Mouse (Mus musculus) hindbrain, postnatal 0 days (tissue): Measurements from ENCODE around the gene Fam124a. TPM values are rescaled to one million over a fixed set of nuclear protein-coding genes. Genes with fewer than 3 reads are reported as not detected.
A peak's percentile ranks its signal among the peaks of the same experiment; 100 is the strongest.
"Not testable (repeated sequence)": the region's sequence is repeated elsewhere in the genome, so short reads cannot be mapped to it uniquely, and the experiment has no call there.

Experiments
- ATAC-seq: fragments of 200-750 bp; cut with Nextera tagmentation; 2 replicates; pipeline ENCODE4 v1.8.0; 2017; ENCODE audit warnings: mild to moderate bottlenecking, moderate TSS enrichment, moderate library complexity
- DNase-seq: peaks from one replicate; pipeline ENCODE4 v3.0.0-alpha.2; 2015; ENCODE audit warnings: low spot score
- H3K27ac ChIP-seq: fragments of 300-500 bp; sonication (generic); 2 replicates; pipeline ENCODE4 v1.5.1; 2014; ENCODE audit warnings: mild to moderate bottlenecking
- H3K27me3 ChIP-seq: fragments of 300-500 bp; sonication (generic); 2 replicates; pipeline ENCODE4 v1.6.1; 2014; ENCODE audit warnings: low read length, mixed read lengths; ENCODE audit not compliant: insufficient read depth
- H3K36me3 ChIP-seq: fragments of 300-500 bp; sonication (generic); 2 replicates; pipeline ENCODE4 v1.6.1; 2014; ENCODE audit warnings: low read length, mixed read lengths; ENCODE audit not compliant: insufficient read depth
- H3K4me1 ChIP-seq: fragments of 300-500 bp; sonication (generic); 2 replicates; pipeline ENCODE4 v1.6.1; 2014; ENCODE audit warnings: antibody characterized with exemption, low read length, mixed read lengths; ENCODE audit not compliant: insufficient read depth
- H3K4me2 ChIP-seq: fragments of 300-500 bp; sonication (generic); 2 replicates; pipeline ENCODE4 v1.6.1; 2014; ENCODE audit warnings: low read depth, mild to moderate bottlenecking, low read length, moderate library complexity, mixed read lengths
- H3K4me3 ChIP-seq: fragments of 300-500 bp; sonication (generic); 2 replicates; pipeline ENCODE4 v1.5.1; 2014; ENCODE audit warnings: low read length
- H3K9ac ChIP-seq: fragments of 300-500 bp; sonication (generic); replicated peaks from 2 replicates; pipeline ENCODE4 v1.6.1; 2014; ENCODE audit warnings: mild to moderate bottlenecking, low read length, moderate library complexity, mixed read lengths
- H3K9me3 ChIP-seq: fragments of 300-500 bp; sonication (generic); 2 replicates; pipeline ENCODE4 v1.6.1; 2016; ENCODE audit warnings: low read length, mixed read lengths
- CTCF ChIP-seq: IDR thresholded peaks from 2 replicates; pipeline ENCODE4 v1.5.1; 2016; ENCODE audit warnings: antibody characterized with exemption, control low read depth, low read depth
- WGBS: fragments of 180-500 bp; shearing (Covaris S2); extraction: QIAGEN DNeasy Blood & Tissue Kit; methylation state at CpG from one replicate; pipeline ENCODE4 v1.1.7; 2014; 5-methylcytosine and 5-hydroxymethylcytosine counted together
- polyA plus RNA-seq: library from polyadenylated mRNA; unstranded; fragments of >200 nt; fragmentation: Nextera tagmentation; extraction: Ambion mirVana; gene quantifications from 2 replicates; pipeline ENCODE4 v1.2.1, GENCODE M21; 2015
- total RNA-seq: library from RNA; depleted of rRNA; stranded (reverse); fragments of >200 nt; gene quantifications from 2 replicates; pipeline ENCODE4 v1.2.3, GENCODE M21; 2014

The Fam124a gene
- total and polyA plus RNA-seq, 2 experiments from 2014 or later: 31.3 to 41.2 TPM

DNA sequence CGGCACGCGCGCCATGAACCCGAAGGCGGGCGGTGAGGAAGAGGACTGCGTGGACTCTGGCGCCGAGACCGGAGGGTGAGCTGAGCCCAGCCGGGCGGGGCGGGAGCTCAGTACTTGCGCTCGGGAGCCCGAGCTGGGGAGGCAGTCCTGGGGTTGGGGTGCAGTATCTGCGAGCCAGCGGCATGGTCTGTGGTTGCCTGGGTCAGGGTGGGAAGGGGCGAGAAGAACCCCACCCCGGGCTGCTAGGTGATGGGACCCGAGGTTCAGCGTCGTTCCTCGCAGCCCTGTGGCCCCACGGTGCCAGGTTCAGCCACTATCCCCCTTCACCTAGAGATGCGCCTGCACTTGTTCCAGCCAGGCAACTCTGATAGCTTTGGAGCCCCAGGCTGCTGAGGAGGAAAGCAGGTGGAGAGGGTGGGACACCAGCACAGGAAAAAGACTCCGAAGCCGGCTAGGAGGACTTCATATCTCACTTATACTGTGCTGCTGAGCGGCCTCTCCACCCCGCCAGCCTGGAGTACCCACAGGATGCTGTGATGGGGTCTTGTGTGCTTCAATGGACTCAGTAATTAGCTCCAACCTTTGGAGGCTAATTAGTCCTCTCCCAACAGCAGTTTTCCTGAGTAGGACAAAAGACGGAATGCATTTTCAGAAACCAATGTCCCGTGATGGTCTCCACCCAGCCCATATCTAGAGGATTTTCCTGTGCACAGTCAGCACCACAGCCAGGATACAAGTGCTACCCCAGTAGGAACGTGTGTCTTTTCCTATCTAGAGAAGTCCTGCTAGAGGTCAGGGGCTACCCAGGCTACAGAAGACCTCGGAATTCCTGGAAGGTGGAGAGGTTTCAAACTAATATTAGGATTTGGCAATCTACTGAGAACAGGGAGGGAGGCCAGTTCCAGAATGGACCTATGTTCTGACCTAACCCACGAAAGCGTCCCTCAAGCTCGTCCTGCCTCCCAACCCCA lies 588 bp downstream of the Fam124a start:
- no peaks in the 10 kb centered on the region for H3K9me3 ChIP-seq
- DNase-seq: peak; percentile 32
- TF ChIP-seq CTCF: no peak
- H3K36me3 ChIP-seq: no peaks in the 10 kb centered on the region
- H3K4me3 ChIP-seq: peak overlapping the region; percentile 80
- H3K4me2 ChIP-seq: peak overlapping the region; percentile 87
- peak overlapping the region; percentile 78 for H3K9ac ChIP-seq
- peak overlapping the region; percentile 69 for H3K27ac ChIP-seq
- WGBS: 7% methylated on average over 38 of the region's 38 CpGs
- peak; percentile 39 for ATAC-seq
- peaks cover 24% of the 10 kb centered on the region for H3K4me1 ChIP-seq
- H3K27me3 ChIP-seq: no peaks in the 10 kb centered on the region

DNA sequence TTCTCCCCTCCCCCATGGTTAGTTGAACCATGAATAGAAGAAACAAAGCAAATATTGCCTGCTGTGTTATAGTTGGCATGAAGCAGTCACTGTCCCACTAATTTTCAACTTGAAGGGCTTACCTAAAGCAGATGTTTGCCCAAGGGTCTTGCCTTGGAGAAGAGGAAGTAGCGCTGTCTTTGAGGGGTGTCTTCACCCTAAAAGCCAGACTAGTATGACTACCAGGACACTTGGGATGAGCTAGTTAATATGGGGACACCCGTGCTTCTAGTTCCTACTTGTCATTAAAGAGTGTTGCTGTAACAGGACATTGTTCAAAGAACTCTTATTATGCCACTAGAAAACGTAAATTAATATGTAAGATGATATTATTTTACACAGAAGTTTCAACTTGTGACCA lies 1.6 kb downstream of the Fam124a start:
- no peak for TF ChIP-seq CTCF
- H3K4me1 ChIP-seq: peaks cover 30% of the 10 kb centered on the region
- WGBS: 81% methylated on average over 3 of the region's 3 CpGs

DNA sequence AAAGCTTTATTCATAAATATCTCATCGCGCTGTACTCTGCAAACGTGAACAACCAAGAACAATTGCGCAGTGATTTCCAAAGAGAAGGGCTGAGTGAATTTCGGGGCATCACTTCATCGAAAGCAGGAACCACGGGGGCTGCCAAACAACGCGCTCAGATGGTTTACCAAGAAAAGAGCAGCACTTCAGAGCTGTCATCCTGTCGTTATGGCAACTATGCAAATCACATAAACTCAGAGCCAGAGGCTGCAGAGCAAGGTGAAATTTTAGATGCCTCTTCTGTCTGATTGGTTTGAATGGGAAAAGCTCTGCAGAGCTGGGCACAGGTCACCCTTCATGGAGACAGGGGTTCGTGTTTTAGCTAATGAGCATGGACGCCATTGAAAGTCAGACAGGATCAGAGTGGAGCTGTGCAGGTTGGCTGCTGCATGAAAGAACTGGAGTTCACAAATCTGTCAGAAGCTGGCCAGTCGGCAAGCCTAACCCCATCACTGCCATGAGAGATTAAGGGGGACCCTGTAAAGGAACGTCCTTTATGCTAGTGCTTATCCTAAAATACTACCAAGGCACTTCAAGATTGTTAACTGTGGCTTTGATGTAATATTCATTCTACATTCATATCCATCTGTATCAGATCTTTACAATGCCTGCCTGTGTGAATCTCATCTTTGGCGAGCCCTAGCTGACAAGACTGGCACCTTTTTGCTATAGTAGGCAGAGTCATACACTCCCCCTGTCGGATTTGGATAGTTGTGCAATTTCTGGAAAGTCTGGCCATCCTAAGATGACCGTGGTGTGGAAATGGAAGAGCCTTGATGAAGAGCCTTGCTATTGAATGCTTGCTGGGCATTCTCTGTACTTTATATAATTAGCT lies 6.6 kb downstream of the Fam124a start:
- WGBS: 24% methylated on average over 17 of the region's 17 CpGs
- TF ChIP-seq CTCF: peak; percentile 55
- H3K27me3 ChIP-seq: no peaks in the 10 kb centered on the region
- DNase-seq (peak; percentile 73), ATAC-seq (peak; percentile 73)
- peak overlapping the region; percentile 64 for H3K27ac ChIP-seq
- no peaks in the 10 kb centered on the region for H3K36me3 ChIP-seq
- no peak overlapping the region for H3K4me3 ChIP-seq
- H3K9me3 ChIP-seq: no peaks in the 10 kb centered on the region
- peak overlapping the region; percentile 40 for H3K4me2 ChIP-seq
- peaks cover 20% of the 10 kb centered on the region for H3K4me1 ChIP-seq
- H3K9ac ChIP-seq: no peak overlapping the region

More for the DNA sequence above, 1.6 kb downstream of the Fam124a start:
- Histone ChIP-seq H3K27ac (no peak overlapping the region), H3K9ac (no peak overlapping the region), H3K4me3 (peak overlapping the region; percentile 80), H3K27me3 (no peaks in the 10 kb centered on the region), H3K9me3 (no peaks in the 10 kb centered on the region), H3K36me3 (no peaks in the 10 kb centered on the region), H3K4me2 (peak overlapping the region; percentile 87)
- ATAC-seq (no peak), DNase-seq (no peak)

DNA sequence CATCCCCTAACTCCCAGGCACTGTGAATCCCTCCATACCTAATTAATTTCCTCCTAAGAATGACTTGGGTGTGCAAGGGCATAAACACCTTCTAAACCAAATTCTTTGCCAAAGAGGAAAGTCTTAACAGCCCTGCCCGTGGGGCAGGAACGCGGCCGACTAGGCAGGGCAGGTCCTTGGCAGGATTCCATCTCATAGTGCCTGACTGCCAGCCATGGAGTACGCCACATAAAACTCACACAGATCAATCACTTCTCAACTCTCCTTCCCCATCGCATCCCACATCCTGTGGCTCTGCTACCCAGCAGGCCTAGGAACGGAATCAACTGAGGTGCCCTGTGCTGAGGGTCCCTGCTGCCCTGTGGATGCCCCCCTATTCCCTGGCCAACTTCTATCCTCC lies 8.1 kb downstream of the Fam124a start:
- peaks cover 10% of the 10 kb centered on the region for H3K4me1 ChIP-seq
- 50% methylated on average over 7 of the region's 7 CpGs for WGBS
- no peak overlapping the region for H3K4me3 ChIP-seq
- DNase-seq (no peak), ATAC-seq (no peak)
- no peak overlapping the region for H3K4me2 ChIP-seq
- no peaks in the 10 kb centered on the region for H3K27me3 ChIP-seq
- TF ChIP-seq CTCF: no peak
- H3K9me3 ChIP-seq: no peaks in the 10 kb centered on the region
- no peak overlapping the region for H3K27ac ChIP-seq
- no peak overlapping the region for H3K9ac ChIP-seq
- H3K36me3 ChIP-seq: no peaks in the 10 kb centered on the region; the same call in 1 of the 2 replicates

DNA sequence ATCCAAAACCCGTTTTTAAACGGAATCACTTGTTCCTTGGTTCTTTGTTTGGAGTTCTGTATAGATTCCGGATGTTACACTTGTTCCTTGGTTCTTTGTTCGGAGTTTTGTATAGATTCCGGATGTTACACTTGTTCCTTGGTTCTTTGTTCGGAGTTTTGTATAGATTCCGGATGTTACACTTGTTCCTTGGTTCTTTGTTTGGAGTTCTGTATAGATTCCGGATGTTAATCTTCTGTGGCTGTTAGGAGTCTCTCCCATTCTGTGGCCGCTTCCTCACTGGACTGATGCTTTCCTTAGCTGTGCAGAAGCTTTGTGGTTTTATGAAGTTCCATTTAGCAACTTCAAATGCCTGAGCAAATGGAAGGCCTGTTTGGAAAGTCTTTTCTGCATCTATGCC lies 11.3 kb downstream of the Fam124a start, which contains the start of gene Gm4131:
Gene Gm4131 (minus strand): TSS at position 101 of the 400 bp plus-strand sequence.
- ATAC-seq, H3K36me3 ChIP-seq, H3K9ac ChIP-seq, DNase-seq, H3K9me3 ChIP-seq, H3K4me1 ChIP-seq, H3K27ac ChIP-seq, H3K27me3 ChIP-seq, H3K4me3 ChIP-seq, H3K4me2 ChIP-seq: not testable (repeated sequence)
- WGBS: 67% methylated on average over 9 of the region's 9 CpGs

DNA sequence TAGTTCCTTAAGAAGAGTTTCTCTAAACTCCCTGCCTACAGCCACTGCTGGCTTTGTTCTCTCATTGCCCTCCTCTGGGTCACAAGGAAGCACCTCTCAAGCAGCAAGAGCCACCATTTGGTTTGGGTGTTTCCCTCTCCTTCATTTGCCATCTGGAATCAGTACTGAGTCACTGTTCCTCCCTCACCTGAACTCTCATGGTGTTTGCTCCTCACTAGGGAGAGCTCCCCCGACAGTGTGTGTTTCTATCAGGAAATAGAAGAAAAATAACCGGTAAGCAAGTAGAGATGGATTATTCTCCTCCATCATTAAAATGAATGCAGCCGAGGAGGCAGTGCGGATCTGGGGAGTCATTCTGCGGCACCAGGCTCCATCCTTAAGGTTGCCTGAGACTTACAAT lies 13.9 kb downstream of the Fam124a start:
- H3K27ac ChIP-seq: no peak overlapping the region
- no peak overlapping the region for H3K4me2 ChIP-seq
- H3K4me1 ChIP-seq: no peaks in the 10 kb centered on the region
- no peaks in the 10 kb centered on the region; the same call in 1 of the 2 replicates for H3K36me3 ChIP-seq
- DNase-seq (no peak), ATAC-seq (no peak)
- no peak overlapping the region for H3K9ac ChIP-seq
- H3K4me3 ChIP-seq: no peak overlapping the region
- no peak for TF ChIP-seq CTCF
- WGBS: 91% methylated on average over 5 of the region's 5 CpGs
- no peaks in the 10 kb centered on the region for H3K27me3 ChIP-seq
- H3K9me3 ChIP-seq: no peaks in the 10 kb centered on the region
